Mouse (Mus musculus): ENCODE measurements around the gene Tent5b. TPM values are rescaled to one million over a fixed set of nuclear protein-coding genes. Genes with fewer than 3 reads are reported as not detected.

Tent5b gene
- polyA plus RNA-seq, 1 experiment, result 10.9 TPM

- Histone ChIP-seq H3K9ac (ENCODE audit: low read depth, poor library complexity, severe bottlenecking) (peak within 1 kb of the TSS; percentile 95), H3K4me3 (ENCODE audit: low read depth, low read length) (peak within 1 kb of the TSS; percentile 53), H3K9me3 (replicated peaks; ENCODE audit: control insufficient read depth, insufficient read depth, low read length, poor library complexity, severe bottlenecking) (no peaks in the 10 kb centered on the region), H3K36me3 (ENCODE audit: control insufficient read depth, insufficient read depth, low read length, poor library complexity, severe bottlenecking) (no peaks in the 10 kb centered on the region), H3K27ac (ENCODE audit: insufficient read depth, low read length) (no peak within 1 kb of the TSS), H3K27me3 (ENCODE audit: control insufficient read depth, insufficient read depth, low read length, poor library complexity, severe bottlenecking) (0 out of 2 replicates have a peak, but pooled peaks cover 2% of the 10 kb centered on the region), H3K4me1 (ENCODE audit: control insufficient read depth, insufficient read depth, low read length) (peaks cover 2% of the 10 kb centered on the region)
- TF ChIP-seq POLR2A (IDR thresholded peaks at IDR 0.05; ENCODE audit: insufficient read depth, low read length) (peak; percentile 68), CTCF (IDR thresholded peaks at IDR 0.05; ENCODE audit: low read depth, low read length) (no peak), EP300 (IDR thresholded peaks at IDR 0.05; ENCODE audit: insufficient read depth, low read depth, low read length) (no peak)
Measured at GRCm38 (mm10) chr4:133498160-133498724, 18.3 kb downstream of the Tent5b start, which contains the start of gene Trnp1. Gene Trnp1, minus strand, starts transcription at chr4:133498550.

- H3K9me3 ChIP-seq (replicated peaks; ENCODE audit: control insufficient read depth, insufficient read depth, low read length, poor library complexity, severe bottlenecking), result no peaks in the 10 kb centered on the region
- H3K27ac ChIP-seq (ENCODE audit: insufficient read depth, low read length), result no peak overlapping the region
- 0 out of 2 replicates have a peak, but pooled peaks cover 2% of the 10 kb centered on the region for H3K27me3 ChIP-seq (ENCODE audit: control insufficient read depth, insufficient read depth, low read length, poor library complexity, severe bottlenecking)
- H3K9ac ChIP-seq (ENCODE audit: low read depth, poor library complexity, severe bottlenecking), result no peak overlapping the region
- TF ChIP-seq POLR2A (IDR thresholded peaks at IDR 0.05; ENCODE audit: insufficient read depth, low read length) (no peak), EP300 (IDR thresholded peaks at IDR 0.05; ENCODE audit: insufficient read depth, low read depth, low read length) (no peak), CTCF (IDR thresholded peaks at IDR 0.05; ENCODE audit: low read depth, low read length) (no peak)
- no peak overlapping the region for H3K4me3 ChIP-seq (ENCODE audit: low read depth, low read length)
- H3K36me3 ChIP-seq (ENCODE audit: control insufficient read depth, insufficient read depth, low read length, poor library complexity, severe bottlenecking), result no peaks in the 10 kb centered on the region
- H3K4me1 ChIP-seq (ENCODE audit: control insufficient read depth, insufficient read depth, low read length), result peaks cover 1% of the 10 kb centered on the region
Measured at GRCm38 (mm10) chr4:133501514-133501913, 21.6 kb downstream of the Tent5b start.

GRCm38 (mm10) chr4:133504300-133504699 lies 24.4 kb downstream of the Tent5b start:
- no peak overlapping the region for H3K4me3 ChIP-seq (ENCODE audit: low read depth, low read length)
- no peak overlapping the region for H3K9ac ChIP-seq (ENCODE audit: low read depth, poor library complexity, severe bottlenecking)
- H3K27ac ChIP-seq (ENCODE audit: insufficient read depth, low read length), result no peak overlapping the region
- no peaks in the 10 kb centered on the region for H3K27me3 ChIP-seq (ENCODE audit: control insufficient read depth, insufficient read depth, low read length, poor library complexity, severe bottlenecking)
- H3K9me3 ChIP-seq (replicated peaks; ENCODE audit: control insufficient read depth, insufficient read depth, low read length, poor library complexity, severe bottlenecking), result no peaks in the 10 kb centered on the region
- peaks cover 1% of the 10 kb centered on the region for H3K4me1 ChIP-seq (ENCODE audit: control insufficient read depth, insufficient read depth, low read length)
- no peak for TF ChIP-seq EP300 (IDR thresholded peaks at IDR 0.05; ENCODE audit: insufficient read depth, low read depth, low read length)
- no peak for TF ChIP-seq CTCF (IDR thresholded peaks at IDR 0.05; ENCODE audit: low read depth, low read length)
- no peak for TF ChIP-seq POLR2A (IDR thresholded peaks at IDR 0.05; ENCODE audit: insufficient read depth, low read length)
- no peaks in the 10 kb centered on the region for H3K36me3 ChIP-seq (ENCODE audit: control insufficient read depth, insufficient read depth, low read length, poor library complexity, severe bottlenecking)

- Histone ChIP-seq H3K4me3 (ENCODE audit: low read depth, low read length) (no peak overlapping the region), H3K27ac (ENCODE audit: insufficient read depth, low read length) (no peak overlapping the region), H3K27me3 (ENCODE audit: control insufficient read depth, insufficient read depth, low read length, poor library complexity, severe bottlenecking) (no peaks in the 10 kb centered on the region), H3K9ac (ENCODE audit: low read depth, poor library complexity, severe bottlenecking) (no peak overlapping the region), H3K4me1 (ENCODE audit: control insufficient read depth, insufficient read depth, low read length) (peaks cover 1% of the 10 kb centered on the region), H3K9me3 (replicated peaks; ENCODE audit: control insufficient read depth, insufficient read depth, low read length, poor library complexity, severe bottlenecking) (no peaks in the 10 kb centered on the region), H3K36me3 (ENCODE audit: control insufficient read depth, insufficient read depth, low read length, poor library complexity, severe bottlenecking) (no peaks in the 10 kb centered on the region)
- TF ChIP-seq EP300 (IDR thresholded peaks at IDR 0.05; ENCODE audit: insufficient read depth, low read depth, low read length), result no peak
- no peak for TF ChIP-seq POLR2A (IDR thresholded peaks at IDR 0.05; ENCODE audit: insufficient read depth, low read length)
- no peak for TF ChIP-seq CTCF (IDR thresholded peaks at IDR 0.05; ENCODE audit: low read depth, low read length)
Measured at GRCm38 (mm10) chr4:133504755-133505485, 25.0 kb downstream of the Tent5b start.

GRCm38 (mm10) chr4:133506573-133506972 lies 26.6 kb downstream of the Tent5b start:
- Histone ChIP-seq H3K27ac (ENCODE audit: insufficient read depth, low read length) (no peak overlapping the region), H3K4me1 (ENCODE audit: control insufficient read depth, insufficient read depth, low read length) (peaks cover 1% of the 10 kb centered on the region), H3K27me3 (ENCODE audit: control insufficient read depth, insufficient read depth, low read length, poor library complexity, severe bottlenecking) (no peaks in the 10 kb centered on the region), H3K9ac (ENCODE audit: low read depth, poor library complexity, severe bottlenecking) (no peak overlapping the region), H3K9me3 (replicated peaks; ENCODE audit: control insufficient read depth, insufficient read depth, low read length, poor library complexity, severe bottlenecking) (no peaks in the 10 kb centered on the region), H3K4me3 (ENCODE audit: low read depth, low read length) (no peak overlapping the region), H3K36me3 (ENCODE audit: control insufficient read depth, insufficient read depth, low read length, poor library complexity, severe bottlenecking) (no peaks in the 10 kb centered on the region)
- TF ChIP-seq CTCF (IDR thresholded peaks at IDR 0.05; ENCODE audit: low read depth, low read length) (no peak), EP300 (IDR thresholded peaks at IDR 0.05; ENCODE audit: insufficient read depth, low read depth, low read length) (no peak), POLR2A (IDR thresholded peaks at IDR 0.05; ENCODE audit: insufficient read depth, low read length) (no peak)

- H3K9ac ChIP-seq (ENCODE audit: low read depth, poor library complexity, severe bottlenecking), result no peak overlapping the region
- no peaks in the 10 kb centered on the region for H3K9me3 ChIP-seq (replicated peaks; ENCODE audit: control insufficient read depth, insufficient read depth, low read length, poor library complexity, severe bottlenecking)
- H3K4me1 ChIP-seq (ENCODE audit: control insufficient read depth, insufficient read depth, low read length), result no peaks in the 10 kb centered on the region
- H3K27me3 ChIP-seq (ENCODE audit: control insufficient read depth, insufficient read depth, low read length, poor library complexity, severe bottlenecking), result no peaks in the 10 kb centered on the region
- no peak overlapping the region for H3K4me3 ChIP-seq (ENCODE audit: low read depth, low read length)
- TF ChIP-seq EP300 (IDR thresholded peaks at IDR 0.05; ENCODE audit: insufficient read depth, low read depth, low read length), result no peak
- TF ChIP-seq CTCF (IDR thresholded peaks at IDR 0.05; ENCODE audit: low read depth, low read length), result no peak
- no peak for TF ChIP-seq POLR2A (IDR thresholded peaks at IDR 0.05; ENCODE audit: insufficient read depth, low read length)
- no peak overlapping the region for H3K27ac ChIP-seq (ENCODE audit: insufficient read depth, low read length)
- no peaks in the 10 kb centered on the region for H3K36me3 ChIP-seq (ENCODE audit: control insufficient read depth, insufficient read depth, low read length, poor library complexity, severe bottlenecking)
Measured at GRCm38 (mm10) chr4:133508990-133509389, 29.1 kb downstream of the Tent5b start.

Measured in ES-Bruce4 (cell line).